24 mouse cellular contexts compared by ENCODE assay signal in genomic region chr14:56120525-56120924, GRCm38 (mm10). TPM values are rescaled to one million over a fixed set of nuclear protein-coding genes. Genes with fewer than 3 reads are reported as not detected.
"Had no signal": no experiment of that assay in that cellular context is flagged by ENCODE, and none has a peak within 500 bp of the region (broad histone marks: within the 10 kb centered on the region; RNA-seq: fewer than 3 reads in every experiment).

Gene Gzme, minus strand, starts transcription at chr14:56120625.

- H3K4me2 ChIP-seq: neural tube, embryonic 15.5 days; stomach, embryonic 15.5 days had no signal

- H3K27ac ChIP-seq: neural tube, embryonic 15.5 days; stomach, embryonic 15.5 days; stomach, postnatal 0 days had no signal

- H3K27me3 ChIP-seq: neural tube, embryonic 15.5 days; stomach, embryonic 15.5 days had no signal

- DNase-seq: retina, postnatal 1 day; right cerebral cortex, adult 18-20 months; right cerebral cortex, postnatal 14 days; right cerebral cortex, postnatal 25 days; right cerebral cortex, postnatal 4 days; spleen, adult 18-20 months; thymus, adult 18-20 months; thymus, adult 2 months; thymus, postnatal 14 days; thymus, postnatal 25 days; thymus, postnatal 36 days; thymus, postnatal 4 days had no signal

- H3K9ac ChIP-seq: neural tube, embryonic 15.5 days; stomach, embryonic 15.5 days had no signal

- H3K36me3 ChIP-seq: neural tube, embryonic 15.5 days; stomach, embryonic 15.5 days had no signal

- H3K9me3 ChIP-seq: neural tube, embryonic 15.5 days; stomach, embryonic 15.5 days had no signal

- H3K4me1 ChIP-seq: neural tube, embryonic 15.5 days; stomach, embryonic 15.5 days had no signal

- H3K4me3 ChIP-seq: neural tube, embryonic 15.5 days; stomach, embryonic 15.5 days had no signal

RNA-seq across cellular contexts. Expression of gene Gzme, which starts in this region (rescaled TPM):
- total RNA-seq: neutrophil, adult 5-6 weeks had no signal
- polyA plus RNA-seq: neural tube, embryonic 14.5 days; neural tube, embryonic 15.5 days; small intestine, adult 2 months; spleen, adult 2 months; stomach, embryonic 14.5 days; stomach, embryonic 15.5 days; stomach, embryonic 16.5 days; stomach, postnatal 0 days; testis, adult 2 months; thymus, adult 2 months; thymus, postnatal 0 days; urinary bladder, adult 2 months had no signal
